Mouse (Mus musculus) thymus, adult 2 months (tissue): Measurements from ENCODE around the gene Osbpl9.

Source experiments
- CTCF ChIP-seq: fragments of 200-500 bp; IDR thresholded peaks from 2 replicates; pipeline ENCODE4 v1.5.1; 2012; ENCODE audit warnings: mild to moderate bottlenecking, control low read depth, low read length, moderate library complexity, borderline replicate concordance; ENCODE audit not compliant: control insufficient read depth, poor library complexity, insufficient read depth; ENCODE audit errors: extremely low read depth
- POLR2A ChIP-seq: fragments of 200-500 bp; IDR thresholded peaks from 2 replicates; pipeline ENCODE4 v1.6.1; 2012; ENCODE audit warnings: mild to moderate bottlenecking, low read length, control low read depth, moderate library complexity; ENCODE audit not compliant: control insufficient read depth, poor library complexity, insufficient read depth; ENCODE audit errors: extremely low read depth

DNA sequence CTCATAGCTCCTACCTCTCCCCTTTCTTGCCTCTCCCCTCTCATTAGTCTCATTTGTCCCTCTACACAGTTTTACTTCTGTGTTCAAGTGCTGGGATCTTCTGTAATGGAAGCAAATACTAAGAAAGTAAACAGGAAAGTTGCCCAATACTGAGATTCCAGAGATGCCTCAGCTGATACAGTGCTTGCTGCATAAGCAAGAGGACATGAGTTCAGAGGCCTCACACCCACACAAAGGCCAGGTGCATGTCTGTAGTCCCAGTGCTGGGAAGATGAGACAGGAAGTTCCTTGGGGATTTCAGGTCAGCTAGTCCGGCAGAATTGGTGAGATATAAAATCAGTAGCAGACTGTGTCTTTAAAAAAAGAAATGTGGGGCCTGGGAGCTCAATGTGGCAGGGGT, 2.3 kb upstream of the Osbpl9 start:
- TF ChIP-seq POLR2A: no peak
- TF ChIP-seq CTCF: no peak
